ENCODE assay signal across 19 mouse cellular contexts in the genomic region with DNA sequence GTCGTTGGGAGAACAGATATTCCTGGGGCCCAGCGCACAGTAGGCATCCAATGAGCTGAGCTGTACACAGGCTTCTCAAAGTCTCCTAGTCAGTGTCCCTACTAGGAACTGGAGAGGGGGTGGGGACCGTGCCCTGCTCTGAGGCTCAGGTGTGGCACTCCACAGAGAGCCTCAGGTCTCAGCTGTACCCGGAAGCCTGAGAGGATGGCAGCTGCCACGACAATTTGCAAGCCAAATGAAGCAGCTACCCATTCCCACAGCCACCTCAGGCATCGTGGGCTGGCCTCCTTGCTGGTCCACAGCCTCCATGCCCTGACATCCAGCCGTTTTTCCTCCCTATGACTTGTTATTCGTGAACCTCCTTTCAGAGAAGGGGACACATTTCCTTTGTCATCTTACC.
DNase-seq lines count a peak whose midpoint lies in the region; ATAC-seq and TF ChIP-seq lines count a peak whose summit lies in the region.
"Had no signal": no experiment of that assay in that cellular context is flagged by ENCODE, and none has a peak within 500 bp of the region (broad histone marks: within the 10 kb centered on the region; RNA-seq: fewer than 3 reads in every experiment).

No protein-coding gene starts in this region.

- no peak for ATAC-seq in forebrain, embryonic 15.5 days (replicated peaks)
- no peak for ATAC-seq in lung, postnatal 0 days
- ATAC-seq: activated CD4-positive, CD25-positive, alpha-beta regulatory T cell, adult 4 months; forebrain, embryonic 13.5 days; intestine, embryonic 15.5 days; Patski had no signal

- no peaks in the 10 kb centered on the region; the same call in 1 of the 2 replicates for H3K27me3 ChIP-seq in forebrain, embryonic 10.5 days (ENCODE audit: poor library complexity, severe bottlenecking)
- H3K27me3 ChIP-seq in forebrain, embryonic 15.5 days, result no peaks in the 10 kb centered on the region
- peaks cover 87% of the 10 kb centered on the region for H3K27me3 ChIP-seq in CH12.LX (replicated peaks)
- H3K27me3 ChIP-seq in lung, postnatal 0 days (replicated peaks; ENCODE audit: insufficient read depth, low read length), result no peaks in the 10 kb centered on the region
- H3K27me3 ChIP-seq: forebrain, embryonic 13.5 days; intestine, embryonic 15.5 days; kidney, embryonic 15.5 days; Patski had no signal

- no peak overlapping the region for H3K9ac ChIP-seq in forebrain, embryonic 15.5 days (replicated peaks)
- H3K9ac ChIP-seq in CH12.LX (ENCODE audit: insufficient read depth, low read depth), result no peak overlapping the region
- H3K9ac ChIP-seq in lung, postnatal 0 days (replicated peaks; ENCODE audit: low read depth), result no peak overlapping the region
- H3K9ac ChIP-seq: forebrain, embryonic 13.5 days; intestine, embryonic 15.5 days; kidney, embryonic 15.5 days had no signal

- no peak for TF ChIP-seq CTCF in CH12.LX (conservative IDR thresholded peaks at IDR 0.05 in 1 of 2, IDR thresholded peaks at IDR 0.05 in 1 of 2; ENCODE audit: low read depth in 2 of 2, low read length in 2 of 2)
- TF ChIP-seq CTCF in lung, postnatal 0 days (IDR thresholded peaks at IDR 0.05), result no peak

- intact Hi-C loops in left cerebral cortex, postnatal 36 days (cut with DNase I), result no loop called here
- intact Hi-C loops in left cerebral cortex, postnatal 10 days (cut with DNase I), result no loop called here

- no peak for TF ChIP-seq POLR2A in CH12.LX (IDR thresholded peaks at IDR 0.05; ENCODE audit: low read depth, low read length)

- no peaks in the 10 kb centered on the region for H3K36me3 ChIP-seq in forebrain, embryonic 10.5 days (replicated peaks)
- H3K36me3 ChIP-seq in forebrain, embryonic 15.5 days, result no peaks in the 10 kb centered on the region
- H3K36me3 ChIP-seq in CH12.LX (replicated peaks in 1 of 2; ENCODE audit: control insufficient read depth in 1 of 2, insufficient read depth in 1 of 2, low read length in 1 of 2), result no peaks in the 10 kb centered on the region
- no peaks in the 10 kb centered on the region for H3K36me3 ChIP-seq in lung, postnatal 0 days (ENCODE audit: insufficient read depth, low read length)
- H3K36me3 ChIP-seq: intestine, embryonic 15.5 days; kidney, embryonic 15.5 days had no signal

- no peak for TF ChIP-seq EP300 in CH12.LX (IDR thresholded peaks at IDR 0.05; ENCODE audit: low read length)
- no peak for TF ChIP-seq EP300 in lung, postnatal 0 days (IDR thresholded peaks at IDR 0.05)

- in situ Hi-C loops in CH12.LX (cut with MboI; ENCODE audit: low pct_ligation_motif_present, low pct_unique_long_range_greater_than_20kb, low sequenced_read_pairs), result no loop called here

- no peak overlapping the region for H3K4me2 ChIP-seq in forebrain, embryonic 15.5 days (replicated peaks)
- H3K4me2 ChIP-seq in CH12.LX (ENCODE audit: insufficient read depth, low read depth, poor library complexity, severe bottlenecking), result 0 out of 2 replicates have a peak overlapping the region, but pooled peaks have one; percentile 23
- H3K4me2 ChIP-seq in lung, postnatal 0 days (replicated peaks; ENCODE audit: low read depth, low read length), result no peak overlapping the region
- H3K4me2 ChIP-seq: forebrain, embryonic 13.5 days; intestine, embryonic 15.5 days; kidney, embryonic 15.5 days had no signal

- no peaks in the 10 kb centered on the region for H3K79me2 ChIP-seq in CH12.LX (replicated peaks; ENCODE audit: control insufficient read depth, extremely low read depth, insufficient read depth, poor library complexity, severe bottlenecking)

- 0 out of 2 replicates have a peak overlapping the region, but pooled peaks have one; percentile 40 for H3K27ac ChIP-seq in forebrain, embryonic 10.5 days
- H3K27ac ChIP-seq in forebrain, embryonic 15.5 days (replicated peaks), result no peak overlapping the region
- no peak overlapping the region for H3K27ac ChIP-seq in CH12.LX (ENCODE audit: insufficient read depth, low read depth)
- H3K27ac ChIP-seq in lung, postnatal 0 days (ENCODE audit: low read length), result no peak overlapping the region
- H3K27ac ChIP-seq: intestine, embryonic 15.5 days; kidney, embryonic 15.5 days; stomach, postnatal 0 days had no signal

- no peaks in the 10 kb centered on the region for H3K9me3 ChIP-seq in forebrain, embryonic 10.5 days
- no peaks in the 10 kb centered on the region for H3K9me3 ChIP-seq in forebrain, embryonic 15.5 days
- H3K9me3 ChIP-seq in CH12.LX (replicated peaks; ENCODE audit: low read length), result peaks cover 2% of the 10 kb centered on the region
- H3K9me3 ChIP-seq in lung, postnatal 0 days (ENCODE audit: low read length), result no peaks in the 10 kb centered on the region
- H3K9me3 ChIP-seq: forebrain, embryonic 13.5 days; intestine, embryonic 15.5 days; kidney, embryonic 15.5 days had no signal

- WGBS in forebrain, embryonic 10.5 days, result 46% methylated on average over 8 of the region's 8 CpGs
- WGBS in forebrain, embryonic 15.5 days, result 42% methylated on average over 8 of the region's 8 CpGs
- WGBS in lung, postnatal 0 days, result 43% methylated on average over 8 of the region's 8 CpGs

- no peak for TF ChIP-seq RAD21 in CH12.LX (IDR thresholded peaks at IDR 0.05; ENCODE audit: low read depth, low read length)

- H3K4me1 ChIP-seq in forebrain, embryonic 10.5 days, result peaks cover 6% of the 10 kb centered on the region; the same call in 1 of the 2 replicates
- peaks cover 28% of the 10 kb centered on the region for H3K4me1 ChIP-seq in forebrain, embryonic 15.5 days
- H3K4me1 ChIP-seq in CH12.LX (ENCODE audit: control insufficient read depth in 1 of 2, insufficient read depth in 2 of 2), result peaks cover 7 to 8% of the 10 kb centered on the region in 2 experiments
- no peaks in the 10 kb centered on the region for H3K4me1 ChIP-seq in lung, postnatal 0 days (ENCODE audit: insufficient read depth, low read depth, low read length)
- H3K4me1 ChIP-seq: intestine, embryonic 15.5 days; kidney, embryonic 15.5 days; megakaryocyte, embryonic 14.5 days had no signal

- dilution Hi-C loops in CH12.LX (cut with MboI; ENCODE audit: extremely low pct_ligation_motif_present, extremely low pct_unique_long_range_greater_than_20kb, low sequenced_read_pairs), result no loop called here

- no peak for DNase-seq in forebrain, embryonic 10.5 days (ENCODE audit: extremely low spot score, low spot score)
- peak; percentile 18 to 20 for DNase-seq in left cerebral cortex, postnatal 36 days (ENCODE audit: low spot score in 2 of 2)
- DNase-seq in left cerebral cortex, postnatal 10 days (ENCODE audit: extremely low spot score in 1 of 2, low spot score in 2 of 2), result no peak
- DNase-seq in CH12.LX (ENCODE audit: extremely low read depth), result no peak
- peak; percentile 39 to 54 for DNase-seq in cerebellum, postnatal 14 days
- DNase-seq in lung, postnatal 0 days (ENCODE audit: low spot score), result no peak
- DNase-seq: adrenal gland, postnatal 14 days; heart, postnatal 4 days; layer of hippocampus, postnatal 36 days; lung, postnatal 14 days had no signal

- H3K4me3 ChIP-seq in forebrain, embryonic 10.5 days, result no peak overlapping the region
- no peak overlapping the region for H3K4me3 ChIP-seq in forebrain, embryonic 15.5 days
- no peak overlapping the region for H3K4me3 ChIP-seq in CH12.LX (replicated peaks in 1 of 3; ENCODE audit: low read depth in 2 of 3, low read length in 2 of 3, poor library complexity in 1 of 3)
- H3K4me3 ChIP-seq in lung, postnatal 0 days (ENCODE audit: low read depth, low read length), result no peak overlapping the region
- H3K4me3 ChIP-seq: forebrain, embryonic 13.5 days; intestine, embryonic 15.5 days; kidney, embryonic 15.5 days; megakaryocyte, embryonic 14.5 days; myocyte had no signal

TF ChIP-seq in CH12.LX, 34 proteins besides CTCF, POLR2A, EP300 and RAD21:
- TF ChIP-seq ELF1 (IDR thresholded peaks at IDR 0.05; ENCODE audit: low read depth, low read length) (0 out of 2 replicates have a peak, but pooled peaks have one; percentile 29), SIN3A (IDR thresholded peaks at IDR 0.05; ENCODE audit: low read length) (no peak), ZKSCAN1 (IDR thresholded peaks at IDR 0.05; ENCODE audit: borderline replicate concordance, low read depth, low read length) (peak; percentile 43; the same call in 1 of the 2 replicates)

Comparison
In these comparisons a context has a peak if more than half of its experiments do, and no peak if none do; other contexts are left out.
1. DNase-seq: peak in left cerebral cortex, postnatal 36 days (2 of 2) and cerebellum, postnatal 14 days (2 of 2); none in forebrain, embryonic 10.5 days (single experiment), left cerebral cortex, postnatal 10 days (0 of 2), CH12.LX (single experiment) and lung, postnatal 0 days (single experiment).